Mouse (Mus musculus) liver, embryonic 13.5 days (tissue): Measurements from ENCODE around the gene Ikbke. TPM values are rescaled to one million over a fixed set of nuclear protein-coding genes. Genes with fewer than 3 reads are reported as not detected.

Source experiments
- ATAC-seq: fragments of 200-750 bp; cut with Nextera tagmentation; 2 replicates; pipeline ENCODE4 v1.8.0; 2017; ENCODE audit warnings: low read depth, mild to moderate bottlenecking, moderate number of reproducible peaks, moderate library complexity
- DNase-seq: peaks from one replicate; pipeline ENCODE4 v3.0.0; 2022
- H3K27ac ChIP-seq: fragments of 300-500 bp; sonication (generic); 2 replicates; pipeline ENCODE4 v1.5.1; 2015; ENCODE audit warnings: moderate library complexity, mild to moderate bottlenecking, inconsistent platforms
- H3K27me3 ChIP-seq: fragments of 300-500 bp; sonication (generic); 2 replicates; pipeline ENCODE4 v1.6.1; 2015; ENCODE audit warnings: mild to moderate bottlenecking, inconsistent platforms
- H3K36me3 ChIP-seq: fragments of 300-500 bp; sonication (generic); 2 replicates; pipeline ENCODE4 v1.6.1; 2015; ENCODE audit warnings: mild to moderate bottlenecking, inconsistent platforms
- H3K4me1 ChIP-seq: fragments of 300-500 bp; sonication (generic); replicated peaks from 2 replicates; pipeline ENCODE4 v1.6.1; 2015; ENCODE audit warnings: inconsistent platforms
- H3K4me2 ChIP-seq: fragments of 300-500 bp; sonication (generic); 2 replicates; pipeline ENCODE4 v1.6.1; 2015; ENCODE audit warnings: inconsistent platforms, mild to moderate bottlenecking, moderate library complexity
- H3K4me3 ChIP-seq: fragments of 300-500 bp; sonication (generic); replicated peaks from 2 replicates; pipeline ENCODE4 v1.5.1; 2015; ENCODE audit warnings: mild to moderate bottlenecking, inconsistent platforms
- H3K9ac ChIP-seq: fragments of 300-500 bp; sonication (generic); 2 replicates; pipeline ENCODE4 v1.6.1; 2015; ENCODE audit warnings: mild to moderate bottlenecking, inconsistent platforms
- H3K9me3 ChIP-seq: fragments of 300-500 bp; sonication (generic); replicated peaks from 2 replicates; pipeline ENCODE4 v1.6.1; 2016; ENCODE audit warnings: inconsistent platforms
- WGBS: fragments of 180-500 bp; shearing (Covaris S2); methylation state at CpG from one replicate; pipeline ENCODE4 v1.1.7; 2015; ENCODE audit not compliant: insufficient replicate concordance; 5-methylcytosine and 5-hydroxymethylcytosine counted together
- polyA plus RNA-seq: library from polyadenylated mRNA; unstranded; fragments of >200 nt; fragmentation: Nextera tagmentation; extraction: Ambion mirVana; gene quantifications from 2 replicates; pipeline ENCODE4 v1.2.1, GENCODE M21; 2015

Ikbke gene
- polyA plus RNA-seq, 1 experiment from 2014 or later = 5.5 TPM

DNA sequence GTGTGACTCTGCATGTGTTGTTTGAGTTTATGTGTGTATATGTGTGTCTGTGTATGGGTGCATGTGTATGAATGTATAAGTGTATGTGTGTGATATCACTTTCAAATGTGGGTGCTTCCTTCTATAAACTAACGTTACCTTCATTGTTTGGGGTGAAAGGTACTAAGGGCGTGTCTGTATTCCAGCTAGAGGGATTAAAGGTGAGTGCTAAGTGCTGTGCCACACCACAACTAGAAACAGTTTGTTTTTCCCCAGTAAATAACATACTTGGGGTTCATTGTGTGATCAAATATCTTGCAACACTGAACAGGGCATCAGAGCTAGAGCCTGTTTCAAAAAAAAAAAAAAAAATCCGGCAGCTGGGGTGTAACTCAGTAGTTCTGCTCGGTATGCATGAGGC lies 2.3 kb upstream of the Ikbke start:
- no peaks in the 10 kb centered on the region for H3K27me3 ChIP-seq
- peaks cover 24% of the 10 kb centered on the region for H3K4me1 ChIP-seq
- no peak overlapping the region for H3K4me2 ChIP-seq
- no peak for ATAC-seq
- 0 out of 2 replicates have a peak, but pooled peaks cover 2% of the 10 kb centered on the region for H3K36me3 ChIP-seq
- no peak overlapping the region for H3K9ac ChIP-seq
- H3K27ac ChIP-seq = no peak overlapping the region
- WGBS = 50% methylated on average over 4 of the region's 4 CpGs
- H3K9me3 ChIP-seq = no peaks in the 10 kb centered on the region
- DNase-seq = no peak
- no peak overlapping the region for H3K4me3 ChIP-seq

DNA sequence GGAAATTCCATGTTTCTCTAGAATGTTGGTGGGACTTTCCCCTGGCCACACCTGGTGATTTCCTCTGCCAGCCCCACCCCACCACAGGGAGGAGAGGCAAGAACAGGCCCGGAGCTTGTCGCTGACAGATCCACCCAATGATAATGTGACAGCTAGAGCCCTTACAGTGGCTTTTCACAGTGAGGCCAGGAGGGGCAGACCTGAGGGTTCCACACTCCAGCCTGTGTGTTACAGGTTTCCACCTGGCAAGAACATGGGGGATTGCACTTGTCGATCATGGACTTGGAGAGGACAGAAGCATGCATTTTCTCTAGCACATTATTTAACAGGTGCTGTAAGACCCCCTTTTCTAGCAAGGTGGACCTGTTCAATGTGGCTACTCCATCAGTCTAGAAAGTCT lies 874 bp upstream of the Ikbke start:
- 38% methylated on average over 3 of the region's 3 CpGs for WGBS
- Histone ChIP-seq H3K4me2 (no peak overlapping the region), H3K4me3 (no peak overlapping the region), H3K27ac (no peak overlapping the region), H3K4me1 (peaks cover 24% of the 10 kb centered on the region), H3K27me3 (no peaks in the 10 kb centered on the region), H3K36me3 (no peaks in the 10 kb centered on the region), H3K9ac (no peak overlapping the region), H3K9me3 (no peaks in the 10 kb centered on the region)
- ATAC-seq (no peak), DNase-seq (no peak)

DNA sequence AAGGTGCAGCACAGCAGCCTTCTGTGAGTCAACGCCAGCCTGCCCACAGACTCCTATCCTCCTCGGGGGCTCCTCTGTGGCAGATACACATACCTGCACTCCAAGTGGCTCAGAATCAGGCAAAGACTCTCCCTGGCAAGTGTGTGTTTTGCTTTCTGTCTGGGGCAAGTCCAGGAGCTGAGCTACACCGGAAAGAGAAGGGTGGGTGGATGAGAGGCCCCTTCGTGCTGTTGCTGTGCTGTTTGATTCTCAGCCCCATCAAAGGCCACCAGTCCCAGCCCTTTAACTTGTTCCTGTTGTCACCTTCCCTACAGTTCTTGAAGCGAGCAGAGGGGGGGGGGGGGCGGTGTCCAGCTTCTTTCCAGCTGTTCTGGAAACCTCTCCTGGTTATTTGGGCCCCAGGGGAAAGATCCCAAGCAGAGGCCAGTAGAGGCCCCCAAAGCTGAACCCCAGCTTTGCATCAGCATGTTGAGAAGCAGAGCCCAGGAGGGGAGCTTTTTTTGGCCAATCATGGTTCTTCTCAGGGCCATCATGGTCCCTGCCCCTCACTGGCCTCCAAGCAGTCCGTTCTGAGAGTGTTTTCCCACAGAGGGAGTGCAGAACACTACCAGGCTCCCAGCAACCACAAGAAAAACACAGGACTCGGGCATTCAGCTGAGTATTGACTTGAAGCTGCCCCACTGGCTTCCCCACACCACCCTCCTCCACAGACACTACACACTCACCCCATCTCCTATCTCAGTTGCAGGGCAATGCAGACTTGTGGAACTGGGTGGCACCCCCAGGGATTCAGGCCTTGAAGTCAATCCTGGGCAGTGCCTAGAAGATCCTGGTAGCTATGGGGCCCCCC lies 575 bp downstream of the Ikbke start:
- Histone ChIP-seq H3K27ac (no peak overlapping the region), H3K27me3 (no peaks in the 10 kb centered on the region), H3K4me2 (peak overlapping the region; percentile 46), H3K4me3 (peak overlapping the region; percentile 32), H3K9ac (no peak overlapping the region), H3K9me3 (no peaks in the 10 kb centered on the region), H3K4me1 (peaks cover 33% of the 10 kb centered on the region), H3K36me3 (no peaks in the 10 kb centered on the region)
- DNase-seq (no peak), ATAC-seq (no peak)
- WGBS = 27% methylated on average over 8 of the region's 8 CpGs

DNA sequence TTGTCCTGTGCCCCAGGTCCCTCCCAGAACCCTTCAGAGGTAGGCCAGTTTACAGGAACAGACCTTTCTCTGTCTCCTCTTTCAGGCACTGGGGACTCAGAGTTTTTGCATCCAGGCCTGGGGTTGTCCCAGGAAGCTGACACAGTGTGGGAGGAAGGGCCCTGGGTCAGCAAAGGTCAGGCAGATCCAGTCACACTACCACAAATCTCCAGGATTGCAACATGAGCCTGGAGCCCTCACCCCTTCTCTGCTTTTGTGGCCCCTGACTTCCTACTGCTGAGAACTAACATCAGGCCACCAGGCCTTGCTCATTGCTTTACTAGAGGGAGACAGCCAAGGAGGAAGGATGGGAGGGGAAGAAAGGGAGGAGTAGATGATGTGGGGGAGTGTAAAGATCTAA lies 2.6 kb downstream of the Ikbke start:
- H3K4me2 ChIP-seq = peak overlapping the region; percentile 49
- peaks cover 33% of the 10 kb centered on the region for H3K4me1 ChIP-seq

DNA sequence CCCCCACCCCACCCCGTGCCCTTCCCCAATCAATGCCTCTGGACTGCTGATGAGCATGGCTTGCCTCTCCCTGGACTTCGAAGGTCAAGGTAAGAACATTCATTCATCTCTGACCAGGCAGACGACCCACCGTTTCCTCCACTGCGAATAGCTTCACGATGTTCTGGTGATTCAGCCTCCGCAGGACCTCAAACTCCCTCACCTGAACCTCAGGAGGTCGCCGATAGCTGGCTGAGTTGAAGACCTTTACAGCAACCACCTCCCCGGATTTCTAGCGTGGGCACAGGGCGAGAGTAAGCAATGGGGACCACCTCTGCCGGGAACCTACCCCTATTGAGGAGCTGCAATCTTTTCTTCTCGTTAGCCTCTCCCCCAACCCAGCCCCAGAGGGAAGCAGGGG lies 3.8 kb downstream of the Ikbke start:
- H3K4me2 ChIP-seq = peak overlapping the region; percentile 49
- WGBS = 49% methylated on average over 14 of the region's 14 CpGs
- peak overlapping the region; percentile 34 for H3K4me3 ChIP-seq
- DNase-seq (no peak), ATAC-seq (no peak)
- H3K27me3 ChIP-seq = no peaks in the 10 kb centered on the region
- H3K9me3 ChIP-seq = no peaks in the 10 kb centered on the region
- peak overlapping the region; percentile 75 for H3K27ac ChIP-seq
- H3K4me1 ChIP-seq = peaks cover 33% of the 10 kb centered on the region
- no peaks in the 10 kb centered on the region for H3K36me3 ChIP-seq
- H3K9ac ChIP-seq = peak overlapping the region; percentile 50; the same call in 1 of the 2 replicates

More for the DNA sequence above, 2.6 kb downstream of the Ikbke start:
- no peaks in the 10 kb centered on the region for H3K36me3 ChIP-seq
- no peak for DNase-seq
- H3K27me3 ChIP-seq = no peaks in the 10 kb centered on the region
- H3K9me3 ChIP-seq = no peaks in the 10 kb centered on the region
- H3K9ac ChIP-seq = peak overlapping the region; percentile 50; the same call in 1 of the 2 replicates
- H3K27ac ChIP-seq = peak overlapping the region; percentile 75
- peak; percentile 60 for ATAC-seq
- peak overlapping the region; percentile 34 for H3K4me3 ChIP-seq

DNA sequence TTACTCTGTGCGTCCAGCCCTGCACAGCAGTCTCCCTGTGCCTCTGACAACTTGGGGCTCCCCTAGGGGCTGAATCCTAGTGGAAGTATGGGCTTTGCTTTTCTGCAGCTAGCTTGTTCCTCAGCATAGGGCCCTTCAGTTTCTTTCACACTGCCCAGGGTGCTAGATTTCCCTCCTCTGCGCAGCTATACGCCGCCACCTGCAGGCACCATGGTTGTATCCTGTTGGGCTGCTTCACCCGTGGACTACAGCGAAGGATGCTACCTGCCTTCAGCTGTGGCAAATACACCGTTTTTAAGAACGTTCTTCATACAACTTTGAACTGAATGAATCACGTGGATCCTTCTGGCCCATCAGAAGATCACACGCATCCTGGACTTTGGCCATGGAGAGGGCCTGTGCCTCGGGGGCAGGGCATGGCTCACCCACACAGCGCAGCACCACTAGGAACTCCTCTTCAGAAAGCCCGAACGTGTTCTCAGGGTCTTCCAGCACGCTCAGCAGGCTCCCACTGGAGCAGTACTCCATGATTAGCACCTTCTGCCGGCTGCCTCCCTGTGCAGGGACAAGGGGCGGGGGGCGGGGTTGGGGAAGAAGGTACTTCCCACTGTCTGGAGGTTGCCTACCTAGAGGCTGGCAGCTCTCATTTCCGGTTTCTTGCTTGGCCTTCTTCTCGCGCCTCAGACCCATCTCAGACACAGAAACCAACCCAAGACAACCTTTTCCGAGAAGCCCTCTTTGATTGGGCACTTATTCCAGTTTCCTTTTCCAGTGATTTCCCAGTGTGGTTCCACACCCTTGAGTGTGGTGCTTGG lies 4.5 kb downstream of the Ikbke start:
- peak overlapping the region; percentile 75 for H3K27ac ChIP-seq
- no peak overlapping the region for H3K9ac ChIP-seq

DNA sequence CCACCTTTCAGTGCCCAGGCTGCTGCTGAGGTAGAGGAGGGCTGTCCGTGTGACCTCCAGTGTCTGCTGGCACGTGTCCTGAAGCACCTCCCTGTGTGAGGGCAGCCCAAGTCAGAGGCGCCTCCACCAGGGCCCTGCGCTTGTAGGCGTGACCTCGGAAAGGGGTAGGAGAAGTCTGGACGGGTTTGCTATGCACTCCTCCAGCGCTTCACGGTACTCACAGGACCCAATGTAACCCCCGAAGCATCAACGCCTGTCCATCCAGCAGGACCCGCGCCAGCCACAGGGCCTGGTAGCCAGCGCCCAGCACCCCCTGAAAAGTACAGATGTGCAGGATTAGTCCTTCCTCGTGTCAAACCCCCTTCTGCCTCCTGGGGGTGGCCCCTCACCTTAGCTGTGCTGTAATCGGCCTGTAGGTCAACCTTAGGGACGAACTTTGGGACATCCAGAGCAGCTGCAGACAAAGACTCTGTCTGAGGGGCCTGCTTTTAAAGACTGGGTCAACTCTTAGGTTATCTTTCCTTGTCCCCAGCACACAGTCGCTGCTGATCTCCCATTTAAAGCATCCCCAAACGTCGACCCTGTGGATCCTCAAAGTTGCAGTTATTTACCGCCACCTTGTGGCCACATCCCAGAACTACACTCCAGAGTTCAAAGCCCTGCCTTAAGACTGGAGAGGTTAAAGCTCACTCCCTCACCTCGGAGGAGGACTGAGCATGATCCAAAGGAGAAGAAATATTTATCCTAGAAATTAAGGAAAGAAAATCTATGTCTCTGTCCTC lies 9.4 kb downstream of the Ikbke start:
- Histone ChIP-seq H3K4me1 (peaks cover 7% of the 10 kb centered on the region), H3K4me3 (no peak overlapping the region), H3K9ac (no peak overlapping the region), H3K27me3 (no peaks in the 10 kb centered on the region), H3K27ac (no peak overlapping the region), H3K9me3 (no peaks in the 10 kb centered on the region), H3K4me2 (no peak overlapping the region), H3K36me3 (peaks cover 3% of the 10 kb centered on the region; the same call in 1 of the 2 replicates)
- ATAC-seq (no peak), DNase-seq (peak; percentile 31)
- 33% methylated on average over 22 of the region's 22 CpGs for WGBS

More for the DNA sequence above, 4.5 kb downstream of the Ikbke start:
- DNase-seq (no peak), ATAC-seq (peak; percentile 46)
- Histone ChIP-seq H3K4me2 (peak overlapping the region; percentile 38), H3K4me1 (peaks cover 27% of the 10 kb centered on the region), H3K36me3 (no peaks in the 10 kb centered on the region), H3K9me3 (no peaks in the 10 kb centered on the region), H3K4me3 (peak overlapping the region; percentile 12; the same call in 1 of the 2 replicates), H3K27me3 (no peaks in the 10 kb centered on the region)
- 25% methylated on average over 22 of the region's 22 CpGs for WGBS

DNA sequence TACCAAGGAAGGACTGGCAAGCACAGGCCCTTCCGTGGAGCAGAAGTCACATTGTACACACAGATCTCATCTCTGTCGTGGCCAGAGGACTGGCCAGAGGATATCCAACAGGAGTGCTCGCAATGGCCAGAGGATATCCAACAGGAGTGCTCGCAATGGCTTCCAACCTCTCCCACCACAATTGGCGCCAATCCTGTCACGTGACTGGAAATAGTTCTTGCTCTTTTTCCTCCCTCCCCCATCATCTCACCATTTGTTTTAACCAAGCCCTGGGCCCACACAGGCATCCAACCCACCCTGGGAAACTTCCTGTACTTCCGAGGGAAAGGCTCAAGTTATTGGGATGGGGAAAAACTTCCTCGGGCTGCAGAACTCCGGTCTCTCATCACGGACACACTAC lies 10.6 kb downstream of the Ikbke start:
- Histone ChIP-seq H3K4me1 (no peaks in the 10 kb centered on the region), H3K36me3 (peaks cover 3% of the 10 kb centered on the region; the same call in 1 of the 2 replicates), H3K27me3 (no peaks in the 10 kb centered on the region), H3K4me2 (no peak overlapping the region), H3K9me3 (no peaks in the 10 kb centered on the region), H3K27ac (no peak overlapping the region), H3K4me3 (no peak overlapping the region), H3K9ac (no peak overlapping the region)
- ATAC-seq (no peak), DNase-seq (no peak)
- WGBS = 62% methylated on average over 10 of the region's 10 CpGs

DNA sequence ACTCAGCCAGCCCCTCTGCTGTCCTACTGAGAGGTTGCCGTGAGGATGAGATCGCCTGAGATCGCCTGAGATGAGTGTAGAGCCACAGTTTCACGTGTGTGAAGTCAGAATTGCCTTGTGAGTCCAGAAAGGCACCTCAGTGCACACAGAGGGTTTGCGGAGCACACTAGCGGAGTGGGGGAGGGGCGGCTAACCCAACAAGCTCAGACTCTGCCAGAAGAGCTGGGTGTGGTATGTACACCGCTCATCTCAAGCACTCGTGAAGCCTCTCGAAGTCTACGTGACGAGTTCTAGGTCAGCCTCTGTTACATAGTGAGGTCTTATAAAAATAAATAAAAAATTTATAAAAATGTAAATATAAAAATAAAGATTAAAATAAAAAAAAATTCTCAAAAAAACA lies 15.5 kb downstream of the Ikbke start:
- no peaks in the 10 kb centered on the region for H3K4me1 ChIP-seq
- H3K9ac ChIP-seq = no peak overlapping the region
- 62% methylated on average over 12 of the region's 12 CpGs for WGBS
- DNase-seq = no peak
- ATAC-seq = no peak
- H3K4me2 ChIP-seq = no peak overlapping the region
- no peak overlapping the region for H3K27ac ChIP-seq
- H3K4me3 ChIP-seq = no peak overlapping the region
- no peaks in the 10 kb centered on the region for H3K9me3 ChIP-seq
- no peaks in the 10 kb centered on the region for H3K27me3 ChIP-seq
- no peaks in the 10 kb centered on the region; the same call in 1 of the 2 replicates for H3K36me3 ChIP-seq

DNA sequence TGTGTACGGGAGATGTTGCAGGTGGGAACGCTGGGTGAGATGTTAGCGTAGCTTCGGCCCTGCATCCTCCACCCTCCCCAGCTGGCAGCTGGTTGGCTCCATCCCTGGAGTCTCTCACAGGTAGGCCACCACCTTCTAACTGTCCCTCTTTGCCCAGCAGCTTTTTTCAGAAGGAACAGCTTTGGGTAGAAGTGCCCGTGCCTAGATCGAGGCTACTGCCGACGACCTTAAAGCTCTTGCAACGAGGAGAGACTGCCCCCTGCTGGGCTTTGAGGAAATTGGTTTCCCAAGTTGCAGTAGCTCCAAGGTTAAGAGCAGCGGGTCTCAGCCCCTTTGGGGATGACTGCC lies 19.1 kb downstream of the Ikbke start:
- H3K27me3 ChIP-seq = no peaks in the 10 kb centered on the region
- no peak for ATAC-seq
- DNase-seq = peak; percentile 40
- no peaks in the 10 kb centered on the region for H3K36me3 ChIP-seq
- no peak overlapping the region for H3K9ac ChIP-seq
- WGBS = 30% methylated on average over 10 of the region's 10 CpGs
- no peaks in the 10 kb centered on the region for H3K4me1 ChIP-seq
- no peak overlapping the region for H3K4me2 ChIP-seq
- H3K4me3 ChIP-seq = no peak overlapping the region
- no peaks in the 10 kb centered on the region for H3K9me3 ChIP-seq
- no peak overlapping the region for H3K27ac ChIP-seq
